Mouse (Mus musculus) kidney, adult 2 months (tissue): ENCODE measurements at regions not wholly inside any gene's neighbourhood (a gene's known extent, or its start where the extent isn't known, plus 50 kb on each side); places are given as distances from the start of the nearest gene placed in this dataset.
A peak's percentile ranks its signal among the peaks of the same experiment; 100 is the strongest.

Experiments used
- DNase-seq: peaks from one replicate; pipeline ENCODE4 v3.0.0; 2021
- H3K27ac ChIP-seq: fragments of 200-500 bp; 2 replicates; pipeline ENCODE4 v1.5.1; 2012; ENCODE audit warnings: low read depth, low read length, control low read depth, inconsistent platforms; ENCODE audit not compliant: insufficient read depth
- H3K27me3 ChIP-seq: fragments of 200-500 bp; replicated peaks from 2 replicates; pipeline ENCODE4 v1.6.1; 2012; ENCODE audit warnings: mild to moderate bottlenecking, moderate library complexity, low read length, inconsistent platforms; ENCODE audit not compliant: control insufficient read depth, insufficient read depth
- H3K36me3 ChIP-seq: fragments of 200-500 bp; 2 replicates; pipeline ENCODE4 v1.6.1; 2012; ENCODE audit warnings: mild to moderate bottlenecking, moderate library complexity, low read length, inconsistent platforms; ENCODE audit not compliant: control insufficient read depth, insufficient read depth
- H3K4me1 ChIP-seq: fragments of 200-500 bp; 2 replicates; pipeline ENCODE4 v1.6.1; 2011; ENCODE audit warnings: low read length; ENCODE audit not compliant: control insufficient read depth, insufficient read depth
- H3K4me3 ChIP-seq: fragments of 200-500 bp; 2 replicates; pipeline ENCODE4 v1.5.1; 2011; ENCODE audit warnings: mild to moderate bottlenecking, low read depth, low read length, control low read depth; ENCODE audit not compliant: insufficient read depth
- CTCF ChIP-seq: fragments of 200-500 bp; conservative IDR thresholded peaks from 2 replicates; pipeline ENCODE4 v1.5.1; 2011; ENCODE audit warnings: low read depth, mild to moderate bottlenecking, control low read depth, low read length, moderate library complexity, mixed read lengths; ENCODE audit not compliant: insufficient read depth, insufficient read length
- POLR2A ChIP-seq: fragments of 200-500 bp; IDR thresholded peaks from one replicate; pipeline ENCODE4 v1.6.1; 2011; ENCODE audit warnings: low read depth, low read length, control low read depth
- WGBS: fragments of 180-500 bp; shearing (Covaris S2); methylation state at CpG from one replicate; pipeline ENCODE4 v1.1.7; 2018; 5-methylcytosine and 5-hydroxymethylcytosine counted together

- no peak for TF ChIP-seq CTCF
- no peak for TF ChIP-seq POLR2A
- Histone ChIP-seq H3K36me3 (no peaks in the 10 kb centered on the region), H3K27ac (no peak overlapping the region), H3K4me1 (no peaks in the 10 kb centered on the region), H3K4me3 (no peak overlapping the region), H3K27me3 (no peaks in the 10 kb centered on the region; the same call in 1 of the 2 replicates)
- DNase-seq = peak; percentile 63
- 30% methylated on average over 4 of the region's 4 CpGs for WGBS
These were observed 651.2 kb downstream of the Ntrk3 start for GRCm38 (mm10) chr7:78086566-78087008.

GRCm38 (mm10) chr7:78085783-78086565 lies 651.8 kb downstream of the Ntrk3 start:
- TF ChIP-seq POLR2A = no peak
- TF ChIP-seq CTCF = no peak

GRCm38 (mm10) chr7:78079708-78080107 lies 658.1 kb downstream of the Ntrk3 start:
- H3K4me3 ChIP-seq = no peak overlapping the region
- H3K36me3 ChIP-seq = no peaks in the 10 kb centered on the region
- DNase-seq = no peak
- H3K27ac ChIP-seq = no peak overlapping the region
- WGBS = 60% methylated on average over 1 of the region's 1 CpGs
- no peaks in the 10 kb centered on the region for H3K27me3 ChIP-seq
- no peaks in the 10 kb centered on the region for H3K4me1 ChIP-seq
- TF ChIP-seq POLR2A = no peak
- no peak for TF ChIP-seq CTCF

More at GRCm38 (mm10) chr7:78085783-78086565, 651.8 kb downstream of the Ntrk3 start:
- DNase-seq = no peak
- Histone ChIP-seq H3K4me3 (no peak overlapping the region), H3K4me1 (no peaks in the 10 kb centered on the region), H3K27ac (no peak overlapping the region), H3K36me3 (no peaks in the 10 kb centered on the region), H3K27me3 (no peaks in the 10 kb centered on the region; the same call in 1 of the 2 replicates)
- WGBS = 30% methylated on average over 11 of the region's 11 CpGs

GRCm38 (mm10) chr7:78071131-78071530 lies 666.7 kb downstream of the Ntrk3 start:
- DNase-seq = peak; percentile 14
- no peak overlapping the region for H3K4me3 ChIP-seq
- 40% methylated on average over 7 of the region's 7 CpGs for WGBS
- H3K4me1 ChIP-seq = no peaks in the 10 kb centered on the region
- H3K27ac ChIP-seq = no peak overlapping the region
- H3K36me3 ChIP-seq = no peaks in the 10 kb centered on the region
- TF ChIP-seq CTCF (no peak), POLR2A (no peak)
- H3K27me3 ChIP-seq = no peaks in the 10 kb centered on the region

GRCm38 (mm10) chr7:78061631-78062030 lies 676.2 kb downstream of the Ntrk3 start:
- TF ChIP-seq POLR2A = no peak
- no peak for TF ChIP-seq CTCF
- DNase-seq = no peak
- no peak overlapping the region for H3K4me3 ChIP-seq
- WGBS = 61% methylated on average over 1 of the region's 1 CpGs
- H3K36me3 ChIP-seq = no peaks in the 10 kb centered on the region
- no peaks in the 10 kb centered on the region for H3K27me3 ChIP-seq
- no peak overlapping the region for H3K27ac ChIP-seq
- H3K4me1 ChIP-seq = no peaks in the 10 kb centered on the region

GRCm38 (mm10) chr7:78049606-78050005 lies 688.2 kb downstream of the Ntrk3 start:
- TF ChIP-seq CTCF (no peak), POLR2A (no peak)
- WGBS = 63% methylated on average over 3 of the region's 3 CpGs
- Histone ChIP-seq H3K4me3 (no peak overlapping the region), H3K27ac (no peak overlapping the region), H3K4me1 (no peaks in the 10 kb centered on the region), H3K36me3 (no peaks in the 10 kb centered on the region), H3K27me3 (no peaks in the 10 kb centered on the region)
- no peak for DNase-seq

GRCm38 (mm10) chr7:78045456-78045855 lies 692.4 kb downstream of the Ntrk3 start:
- 52% methylated on average over 5 of the region's 5 CpGs for WGBS
- no peaks in the 10 kb centered on the region for H3K4me1 ChIP-seq
- no peak overlapping the region for H3K27ac ChIP-seq
- TF ChIP-seq POLR2A = no peak
- no peak for TF ChIP-seq CTCF
- no peak for DNase-seq
- no peak overlapping the region for H3K4me3 ChIP-seq
- H3K27me3 ChIP-seq = no peaks in the 10 kb centered on the region
- no peaks in the 10 kb centered on the region for H3K36me3 ChIP-seq
